ENCODE assay signal across 26 mouse cellular contexts in genomic region chr7:109511838-109512237, GRCm38 (mm10). TPM values are rescaled to one million over a fixed set of nuclear protein-coding genes. Genes with fewer than 3 reads are reported as not detected.
DNase-seq lines count a peak whose midpoint lies in the region; ATAC-seq lines count a peak whose summit lies in the region.
"Had no signal": no experiment of that assay in that cellular context is flagged by ENCODE, and none has a peak within 500 bp of the region (broad histone marks: within the 10 kb centered on the region; RNA-seq: fewer than 3 reads in every experiment).

No protein-coding gene starts in this region.

- H3K4me2 ChIP-seq in liver, embryonic 11.5 days = no peak overlapping the region
- peak overlapping the region; percentile 0 for H3K4me2 ChIP-seq in liver, embryonic 12.5 days
- H3K4me2 ChIP-seq in liver, embryonic 15.5 days = no peak overlapping the region
- H3K4me2 ChIP-seq: embryonic facial prominence, embryonic 12.5 days; embryonic facial prominence, embryonic 15.5 days; heart, embryonic 12.5 days; heart, embryonic 15.5 days; hindbrain, embryonic 13.5 days had no signal

- no peak for DNase-seq in liver, embryonic 11.5 days (ENCODE audit: low spot score)
- DNase-seq in liver = no peak
- DNase-seq in kidney, adult 8-10 months = no peak
- no peak for DNase-seq in lung, adult 18-20 months
- DNase-seq in left cerebral cortex, adult 9 months (ENCODE audit: low spot score in 2 of 2) = no peak
- DNase-seq: adrenal gland, adult 8-10 months; adrenal gland, postnatal 25 days; cerebellum, adult 18-20 months; cerebellum, adult 9-10 months; cerebellum, postnatal 25 days; forebrain, postnatal 0 days; gastrocnemius, postnatal 25 days; heart, adult 18-20 months; heart, postnatal 10 days; heart, postnatal 36 days had no signal

- peaks cover 15% of the 10 kb centered on the region for H3K4me1 ChIP-seq in liver, embryonic 11.5 days (replicated peaks; ENCODE audit: control insufficient read depth, insufficient read depth, low read length)
- H3K4me1 ChIP-seq in liver, embryonic 12.5 days = peaks cover 34% of the 10 kb centered on the region
- H3K4me1 ChIP-seq in liver, embryonic 15.5 days (replicated peaks) = peaks cover 25% of the 10 kb centered on the region

- 76% methylated on average over 3 of the region's 3 CpGs for WGBS in liver, embryonic 11.5 days
- WGBS in liver, embryonic 12.5 days (ENCODE audit: insufficient replicate concordance) = 54% methylated on average over 3 of the region's 3 CpGs
- WGBS in liver, embryonic 15.5 days (ENCODE audit: insufficient replicate concordance) = 56% methylated on average over 3 of the region's 3 CpGs

- peak; percentile 91 for ATAC-seq in liver, embryonic 11.5 days (replicated peaks; ENCODE audit: low FRiP score)
- ATAC-seq in liver, embryonic 12.5 days = peak; percentile 93
- ATAC-seq in liver, embryonic 15.5 days (ENCODE audit: insufficient read depth) = peak; percentile 78
- peak; percentile 58 for ATAC-seq in megakaryocyte progenitor cell, adult 5-6 weeks (replicated peaks; ENCODE audit: poor library complexity)
- ATAC-seq: forebrain, embryonic 14.5 days; forebrain, postnatal 0 days; hindbrain, embryonic 16.5 days had no signal

- H3K27ac ChIP-seq in liver, embryonic 11.5 days (ENCODE audit: low read depth, low read length) = no peak overlapping the region
- H3K27ac ChIP-seq in liver, embryonic 12.5 days = peak overlapping the region; percentile 42; the same call in 1 of the 2 replicates
- H3K27ac ChIP-seq in liver, embryonic 15.5 days (replicated peaks) = no peak overlapping the region; the same call in 1 of the 2 replicates
- H3K27ac ChIP-seq: embryonic facial prominence, embryonic 12.5 days; embryonic facial prominence, embryonic 15.5 days; heart, embryonic 15.5 days; hindbrain, embryonic 10.5 days; hindbrain, embryonic 13.5 days had no signal

- no peak overlapping the region for H3K9ac ChIP-seq in liver, embryonic 11.5 days (ENCODE audit: low read depth, low read length)
- no peak overlapping the region for H3K9ac ChIP-seq in liver, embryonic 12.5 days
- H3K9ac ChIP-seq in liver, embryonic 15.5 days = no peak overlapping the region
- H3K9ac ChIP-seq: embryonic facial prominence, embryonic 12.5 days; embryonic facial prominence, embryonic 15.5 days; forebrain, postnatal 0 days; heart, embryonic 12.5 days; heart, embryonic 15.5 days; hindbrain, embryonic 13.5 days had no signal

- no peaks in the 10 kb centered on the region for H3K27me3 ChIP-seq in liver, embryonic 11.5 days (replicated peaks; ENCODE audit: control insufficient read depth, insufficient read depth, low read length)
- peaks cover 5% of the 10 kb centered on the region; the same call in 1 of the 2 replicates for H3K27me3 ChIP-seq in liver, embryonic 12.5 days (replicated peaks)
- peaks cover 5% of the 10 kb centered on the region; the same call in 1 of the 2 replicates for H3K27me3 ChIP-seq in liver, embryonic 15.5 days
- H3K27me3 ChIP-seq: embryonic facial prominence, embryonic 12.5 days; embryonic facial prominence, embryonic 15.5 days; heart, embryonic 12.5 days; heart, embryonic 15.5 days; hindbrain, embryonic 13.5 days had no signal

- no peak overlapping the region for H3K4me3 ChIP-seq in liver, embryonic 11.5 days (ENCODE audit: low read depth, low read length)
- no peak overlapping the region for H3K4me3 ChIP-seq in liver, embryonic 12.5 days
- no peak overlapping the region for H3K4me3 ChIP-seq in liver, embryonic 15.5 days (replicated peaks)
- H3K4me3 ChIP-seq: embryonic facial prominence, embryonic 12.5 days; embryonic facial prominence, embryonic 15.5 days; heart, embryonic 12.5 days; heart, embryonic 15.5 days; hindbrain, embryonic 10.5 days; hindbrain, embryonic 13.5 days had no signal

- H3K9me3 ChIP-seq in liver, embryonic 11.5 days (ENCODE audit: control insufficient read depth, low read length) = no peaks in the 10 kb centered on the region
- H3K9me3 ChIP-seq in liver, embryonic 12.5 days (replicated peaks) = no peaks in the 10 kb centered on the region
- no peaks in the 10 kb centered on the region for H3K9me3 ChIP-seq in liver, embryonic 15.5 days (replicated peaks)
- H3K9me3 ChIP-seq: embryonic facial prominence, embryonic 12.5 days; embryonic facial prominence, embryonic 15.5 days; heart, embryonic 12.5 days; heart, embryonic 15.5 days; hindbrain, embryonic 10.5 days; hindbrain, embryonic 13.5 days had no signal

- H3K36me3 ChIP-seq in liver, embryonic 11.5 days (ENCODE audit: control insufficient read depth, insufficient read depth, low read length) = no peaks in the 10 kb centered on the region
- no peaks in the 10 kb centered on the region for H3K36me3 ChIP-seq in liver, embryonic 12.5 days
- no peaks in the 10 kb centered on the region for H3K36me3 ChIP-seq in liver, embryonic 15.5 days (replicated peaks)
- H3K36me3 ChIP-seq: embryonic facial prominence, embryonic 12.5 days; embryonic facial prominence, embryonic 15.5 days; heart, embryonic 12.5 days; heart, embryonic 15.5 days; hindbrain, embryonic 10.5 days; hindbrain, embryonic 13.5 days had no signal

RNA-seq across cellular contexts. Expression of gene Trim66, which starts 3.9 kb away (rescaled TPM):
- 0.01 and 0.11 TPM in 2 replicates for polyA plus RNA-seq in liver, embryonic 11.5 days (2014; fragmentation: Nextera tagmentation; extraction: Ambion mirVana)
- 0.04 TPM in 1 of 2 replicates, not detected in the other for polyA plus RNA-seq in liver, embryonic 12.5 days (2016; fragmentation: Nextera tagmentation; extraction: Ambion mirVana)
- not detected in 2 replicates for polyA plus RNA-seq in liver, embryonic 15.5 days (2015; fragmentation: Nextera tagmentation; extraction: Ambion mirVana)
- total RNA-seq in megakaryocyte progenitor cell, adult 5-6 weeks (2015) = 0.15 and 0.22 TPM in 2 replicates
- total RNA-seq in megakaryocyte progenitor cell, adult 5-6 weeks (2017) = 0.03 TPM in 1 of 2 replicates, not detected in the other
- polyA plus RNA-seq: heart, embryonic 12.5 days; heart, embryonic 15.5 days had no signal

RNA-seq across cellular contexts. Expression of gene Rpl27a, which starts 7.1 kb away (rescaled TPM):
- 184 and 208 TPM in 2 replicates for polyA plus RNA-seq in liver, embryonic 11.5 days (2014; fragmentation: Nextera tagmentation; extraction: Ambion mirVana)
- 122 and 125 TPM in 2 replicates for polyA plus RNA-seq in liver, embryonic 12.5 days (2016; fragmentation: Nextera tagmentation; extraction: Ambion mirVana)
- polyA plus RNA-seq in liver, embryonic 15.5 days (2015; fragmentation: Nextera tagmentation; extraction: Ambion mirVana) = 58.5 and 71.9 TPM in 2 replicates
- 616 and 680 TPM in 2 replicates for total RNA-seq in megakaryocyte progenitor cell, adult 5-6 weeks (2015)
- 869 and 1,010 TPM in 2 replicates for total RNA-seq in megakaryocyte progenitor cell, adult 5-6 weeks (2017)
